Mouse (Mus musculus) adrenal gland (tissue): ENCODE measurements at regions not wholly inside any gene's neighbourhood (a gene's known extent, or its start where the extent isn't known, plus 50 kb on each side); places are given as distances from the start of the nearest gene placed in this dataset.
"Not testable (repeated sequence)": the region's sequence is repeated elsewhere in the genome, so short reads cannot be mapped to it uniquely, and the experiment has no call there.

Experiments
- intact Hi-C: fragments of 180-260 bp; cut with DNase I; formaldehyde crosslinking; loops from one replicate; pipeline ENCODE4 v1.15.1; 2025

- intact Hi-C loops, result no loop called here
Observed at GRCm38 (mm10) chr16:93353971-93354370, 249.9 kb downstream of the Setd4 start.

GRCm38 (mm10) chr16:93344555-93344954 is 259.3 kb downstream of the Setd4 start:
- intact Hi-C loops, result no loop called here

GRCm38 (mm10) chr16:93342701-93343100 is 261.2 kb downstream of the Setd4 start:
- intact Hi-C loops, result no loop called here

GRCm38 (mm10) chr16:93341791-93342190 is 262.1 kb downstream of the Setd4 start:
- intact Hi-C loops, result no loop called here

- intact Hi-C loops, result no loop called here
Observed at GRCm38 (mm10) chr16:93338806-93339205, 265.1 kb downstream of the Setd4 start.

DNA sequence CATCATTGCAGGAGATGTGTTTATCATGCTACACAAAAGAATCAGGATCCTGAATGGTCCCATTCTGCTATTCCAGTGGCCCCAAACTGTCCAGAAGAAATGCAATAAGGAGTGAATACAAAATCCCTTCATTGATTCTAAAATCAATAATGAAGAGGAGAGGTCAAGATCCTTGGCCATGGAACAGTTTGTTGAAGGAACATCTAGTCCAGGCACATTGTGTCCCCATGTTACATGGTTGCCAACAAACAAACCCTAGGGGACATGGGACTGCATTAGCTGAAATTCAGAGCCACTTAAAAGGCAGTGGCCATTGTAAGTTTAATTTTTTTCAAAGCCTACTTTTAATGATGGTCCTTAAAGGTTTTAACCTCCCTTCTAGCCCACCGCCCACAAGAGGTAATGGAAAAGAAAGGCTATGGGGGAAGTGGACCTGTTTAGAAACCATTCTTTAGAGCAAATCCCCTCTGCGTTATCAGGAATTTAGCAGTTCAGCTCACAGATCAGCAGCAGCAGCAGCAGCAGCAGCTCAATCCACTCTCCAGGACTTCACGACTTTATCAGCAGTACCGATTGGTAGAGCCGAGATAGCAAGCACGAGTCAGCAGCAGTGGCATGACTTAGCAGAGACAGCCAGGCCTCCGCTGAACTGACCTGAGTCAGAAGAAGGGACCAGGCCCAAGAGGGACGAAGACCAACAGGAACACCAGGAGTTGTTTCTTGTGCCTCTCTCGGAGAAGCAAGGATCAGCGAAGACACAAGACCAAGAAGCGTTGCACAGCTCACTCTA is 268.3 kb downstream of the Setd4 start:
- intact Hi-C loops, result no loop called here

DNA sequence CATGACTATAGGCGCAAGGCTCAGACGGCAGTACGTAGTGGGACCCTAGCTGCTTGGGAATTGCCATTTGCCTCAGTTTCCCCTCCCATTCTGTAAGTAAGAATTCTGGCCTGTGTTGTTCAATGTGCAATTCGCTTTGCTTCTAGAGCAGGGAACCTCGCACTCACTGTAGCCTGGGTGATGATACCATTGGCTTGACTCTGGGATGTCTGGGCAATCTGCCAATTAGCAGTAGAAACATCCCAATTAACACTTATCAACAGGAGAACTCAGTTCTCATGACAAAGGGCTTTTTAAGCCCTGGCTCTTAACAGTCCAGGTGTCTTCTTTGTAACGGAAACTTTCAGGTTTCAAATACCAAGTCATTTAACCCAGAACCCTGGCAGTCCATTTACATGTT is 270.2 kb downstream of the Setd4 start:
- intact Hi-C loops, result no loop called here

DNA sequence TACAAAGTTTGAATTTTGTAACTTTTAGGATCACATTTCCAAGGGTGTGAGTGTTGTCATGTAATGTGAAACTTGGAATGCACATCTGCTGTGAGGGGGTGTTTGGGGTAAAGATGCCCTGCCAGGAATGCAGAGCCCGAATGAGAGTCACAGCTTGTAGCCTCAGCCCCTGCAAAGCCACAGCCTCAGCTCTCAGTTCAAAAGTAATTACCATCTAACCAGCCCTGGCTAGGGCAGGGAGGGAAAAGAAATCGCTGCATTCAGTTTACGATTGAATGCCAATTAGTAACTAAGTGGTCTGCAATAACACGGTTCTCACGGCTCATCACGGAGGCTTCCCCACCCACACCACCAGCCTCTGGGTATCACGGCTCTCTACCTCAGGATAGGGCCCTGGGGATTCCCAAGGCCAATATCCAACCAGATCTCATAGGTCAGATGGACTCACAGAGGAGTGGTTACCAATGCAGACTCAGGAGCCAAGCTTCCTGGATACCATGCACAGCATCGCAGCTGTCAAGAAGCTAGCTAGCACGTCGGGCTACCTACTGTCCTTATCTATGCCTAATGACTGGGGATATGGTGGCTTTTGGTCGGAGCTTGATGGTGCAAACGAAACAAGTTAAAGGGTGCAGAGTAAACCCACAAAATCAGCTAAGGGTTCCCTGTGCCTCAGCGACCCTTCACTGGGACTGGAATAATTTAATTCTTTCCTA is 275.0 kb downstream of the Setd4 start:
- intact Hi-C loops, result no loop called here

DNA sequence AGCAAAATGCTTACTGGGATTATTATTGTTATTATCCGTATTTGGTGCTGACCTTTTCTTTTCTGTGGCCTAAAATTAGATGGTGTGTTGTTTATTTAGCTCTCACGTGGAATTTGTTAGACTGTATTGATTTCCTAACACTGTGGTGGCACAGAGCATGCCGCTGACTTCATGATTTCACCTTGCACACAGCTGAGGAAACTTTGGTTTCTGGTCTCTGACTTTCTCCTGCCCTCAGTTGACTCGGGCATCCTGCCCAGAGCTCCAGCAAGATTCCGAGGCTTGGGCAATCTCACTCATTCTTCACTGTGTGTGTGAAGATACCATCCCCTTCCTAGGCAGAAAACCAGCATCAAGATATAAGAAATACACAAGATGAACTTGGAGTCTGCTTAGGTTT is 279.0 kb downstream of the Setd4 start:
- intact Hi-C loops, result no loop called here

- intact Hi-C loops, result no loop called here
Observed at GRCm38 (mm10) chr16:93323172-93323571, 280.7 kb downstream of the Setd4 start.

GRCm38 (mm10) chr16:93319581-93319980 is 284.3 kb downstream of the Setd4 start:
- intact Hi-C loops, result no loop called here

GRCm38 (mm10) chr16:93311644-93312043 is 292.2 kb downstream of the Setd4 start:
- intact Hi-C loops, result no loop called here

DNA sequence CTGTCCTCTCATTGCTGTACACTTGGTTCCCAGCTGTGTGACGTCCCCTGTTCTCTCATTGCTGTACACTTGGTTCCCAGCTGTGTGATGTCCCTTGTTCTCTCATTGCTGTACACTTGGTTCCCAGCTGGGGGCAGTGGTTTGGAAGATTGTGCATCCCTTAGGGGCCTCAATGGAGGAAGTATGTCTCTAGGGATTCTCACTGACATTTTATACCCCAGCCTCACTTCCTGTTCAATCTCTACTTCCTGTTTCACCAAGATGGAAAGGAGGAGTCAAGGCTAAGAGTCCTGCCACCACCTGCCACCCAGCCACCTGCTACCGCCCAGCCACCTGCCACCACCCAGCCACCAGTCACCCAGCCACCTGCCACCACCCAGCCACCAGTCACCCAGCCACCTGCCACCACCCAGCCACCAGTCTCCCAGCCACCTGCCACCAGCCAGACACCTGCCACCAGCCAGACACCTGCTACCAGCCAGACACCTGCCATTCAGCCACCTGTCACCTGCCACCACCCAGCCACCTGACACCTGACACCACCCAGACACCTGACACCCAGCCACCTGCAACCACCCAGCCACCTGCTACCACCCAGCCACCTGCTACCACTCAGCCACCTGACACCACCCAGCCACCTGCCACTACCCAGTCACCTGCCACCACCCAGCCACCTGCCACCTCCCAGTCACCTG is 295.1 kb downstream of the Setd4 start:
- intact Hi-C loops, result no loop called here

DNA sequence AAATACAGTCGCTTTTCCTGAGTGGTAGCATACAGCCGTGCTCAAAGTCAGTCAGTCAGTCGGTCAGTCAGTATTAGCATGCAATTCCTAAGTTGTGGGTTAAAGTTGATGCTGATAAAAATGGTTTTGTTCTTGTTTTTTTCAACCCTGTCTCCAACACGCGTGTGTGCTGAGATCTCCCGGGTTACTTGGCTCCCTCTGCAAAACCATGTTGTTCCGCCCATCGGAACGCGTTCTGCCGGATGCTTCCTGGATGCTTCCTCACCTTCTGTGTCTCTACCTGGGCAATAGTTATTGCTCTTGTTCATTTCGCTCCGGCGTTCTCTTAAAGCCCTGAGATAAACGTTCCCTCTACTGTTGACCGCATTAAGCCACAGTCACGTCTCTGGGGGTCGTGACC is 296.9 kb downstream of the Setd4 start:
- intact Hi-C loops, result no loop called here

- intact Hi-C loops, result not testable (repeated sequence)
Observed at GRCm38 (mm10) chr16:93306140-93306539, 297.7 kb downstream of the Setd4 start.

DNA sequence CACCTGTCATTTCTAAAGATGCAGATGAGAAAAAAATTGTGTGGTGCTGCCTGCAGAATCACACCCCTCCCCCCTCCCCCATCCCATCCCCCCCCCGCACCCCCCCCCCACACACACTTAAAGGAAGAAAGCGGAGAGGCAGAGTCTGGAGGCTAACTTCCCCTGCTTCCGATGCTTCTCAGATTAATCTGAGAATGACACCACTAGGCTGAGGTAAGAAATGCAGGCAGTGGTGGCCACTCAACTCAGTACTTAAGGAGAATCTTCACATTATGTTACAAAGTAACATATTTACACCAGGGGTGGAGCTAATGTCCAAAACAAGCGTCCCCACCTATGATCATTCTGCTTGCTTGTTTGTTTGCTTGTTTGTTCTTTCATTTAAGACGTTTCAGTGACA is 309.4 kb downstream of the Setd4 start:
- intact Hi-C loops, result loop anchor here (10.0 kb wide), 1 partner anchor 160 kb away; no protein-coding TSS in a partner anchor

DNA sequence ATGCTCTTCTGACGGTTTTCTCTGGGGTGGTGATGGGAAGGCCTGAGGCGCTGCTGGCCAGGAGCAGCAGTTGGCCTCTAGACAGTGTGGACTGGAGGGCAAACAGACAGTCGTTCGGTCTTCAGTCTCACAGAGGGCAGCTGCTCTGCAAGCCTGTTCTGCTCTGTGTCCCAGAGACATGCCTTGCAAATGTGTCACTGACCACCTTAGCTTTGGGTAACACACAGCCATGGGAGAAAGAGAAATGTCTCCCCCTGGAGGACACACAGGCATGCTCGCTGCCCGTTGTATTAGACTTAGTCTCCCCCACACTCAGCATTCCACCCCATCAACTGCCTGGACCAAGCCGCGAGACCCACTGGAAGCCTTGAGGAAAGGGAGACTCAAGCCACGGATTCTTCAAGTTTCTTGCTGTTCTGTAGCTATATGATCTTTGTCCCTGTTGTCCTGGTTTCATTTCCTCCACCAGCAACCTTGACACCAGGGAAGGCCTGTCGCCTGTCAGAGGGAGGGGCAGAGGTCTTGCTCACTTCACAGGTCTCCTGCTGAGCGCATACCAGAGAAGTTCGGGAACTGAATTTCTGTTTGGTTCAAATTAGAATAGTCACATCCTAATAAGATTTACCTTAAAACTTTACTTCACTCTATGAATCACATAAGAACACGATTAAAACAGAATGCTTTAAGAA is 310.8 kb downstream of the Setd4 start:
- intact Hi-C loops, result loop anchor here (2.0 to 10.0 kb wide), 3 partner anchors 162 to 748 kb away; no protein-coding TSS in a partner anchor

DNA sequence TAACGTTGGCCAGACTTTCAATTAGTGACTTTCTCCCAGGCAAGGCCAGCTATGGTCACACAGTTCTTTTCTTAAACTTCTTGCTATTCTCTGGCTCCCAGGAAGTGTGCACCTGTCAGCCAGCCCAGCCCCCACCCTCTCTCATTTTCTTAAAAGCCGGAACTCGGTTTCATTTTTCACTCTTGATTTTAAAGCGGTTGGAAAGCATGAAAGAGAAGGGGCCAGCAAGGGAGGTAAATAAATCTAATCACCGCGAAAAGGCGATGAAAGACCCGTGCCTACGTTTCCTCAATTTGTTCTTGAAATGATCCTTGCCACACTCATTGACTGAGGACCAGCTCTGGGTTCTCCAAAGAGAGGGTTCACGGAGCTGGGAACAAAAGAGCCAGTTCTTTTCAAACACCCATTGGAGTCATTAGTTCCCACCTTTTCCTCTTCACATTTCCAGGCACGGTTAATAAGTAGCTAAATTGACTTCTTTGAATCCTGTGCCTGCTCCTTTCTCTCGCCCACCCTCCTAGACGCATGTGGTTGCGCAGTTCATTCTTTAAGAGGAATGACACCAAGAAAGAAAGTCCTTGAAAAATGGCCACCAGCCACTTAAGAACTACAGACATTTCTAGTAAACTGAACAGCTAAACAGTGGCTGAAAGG is 311.6 kb downstream of the Setd4 start:
- intact Hi-C loops, result loop anchor here (2.0 to 10.0 kb wide), 3 partner anchors 162 to 748 kb away; no protein-coding TSS in a partner anchor

GRCm38 (mm10) chr16:93288036-93288435 is 315.8 kb downstream of the Setd4 start:
- intact Hi-C loops, result no loop called here

DNA sequence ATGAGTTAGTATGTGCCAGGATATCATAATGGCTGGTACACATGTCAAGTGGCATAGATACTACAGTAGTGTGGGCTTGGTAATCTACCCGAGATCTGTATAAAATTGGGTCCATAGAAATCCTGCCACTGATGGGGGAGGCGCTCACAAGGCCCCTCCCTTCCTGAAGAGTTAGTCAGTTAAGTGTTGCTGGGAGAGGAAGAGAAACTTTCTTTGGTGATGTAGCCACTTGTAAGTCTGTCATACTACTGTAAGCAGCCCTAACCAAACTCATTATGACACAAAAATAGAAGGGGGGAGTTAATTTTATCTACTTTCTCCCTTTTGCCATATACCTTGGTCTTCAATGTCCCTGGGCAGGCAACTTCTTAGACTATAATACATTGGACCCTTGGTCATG is 316.3 kb downstream of the Setd4 start:
- intact Hi-C loops, result no loop called here

DNA sequence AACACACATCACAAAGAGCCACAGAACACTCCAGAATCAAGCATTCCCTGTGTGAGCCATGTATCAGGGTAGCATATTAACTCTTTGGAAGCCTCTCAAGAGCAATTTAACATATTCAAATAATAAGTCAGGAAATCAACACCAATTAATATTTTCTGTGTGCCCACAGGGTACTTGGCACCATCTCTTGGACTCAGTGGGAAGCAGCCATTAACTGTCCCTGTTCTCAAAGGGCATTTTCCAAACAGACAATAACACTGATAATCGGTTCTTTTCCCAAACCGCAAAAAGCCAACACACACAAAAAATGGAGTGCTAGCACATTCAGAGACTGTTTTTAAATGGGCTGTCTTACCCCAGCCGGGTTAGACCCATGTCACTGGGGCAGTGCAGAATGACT is 317.0 kb downstream of the Setd4 start:
- intact Hi-C loops, result no loop called here
